Mouse (Mus musculus) adrenal gland, postnatal 0 days (tissue): ENCODE measurements around the gene Slc2a3. TPM values are rescaled to one million over a fixed set of nuclear protein-coding genes. Genes with fewer than 3 reads are reported as not detected.

ENCODE experiments used
- microRNA-seq: library from miRNA; unstranded; fragments of <30 nt; microRNA quantifications from one replicate; pipeline ENCODE4, GENCODE M21; 2016; ENCODE audit warnings: borderline replicate concordance; ENCODE audit not compliant: insufficient number of aligned reads
- polyA plus RNA-seq: library from polyadenylated mRNA; unstranded; fragments of >200 nt; fragmentation: Nextera tagmentation; extraction: Ambion mirVana; gene quantifications from 2 replicates; pipeline ENCODE4 v1.2.1, GENCODE M21; 2015

The Slc2a3 gene
- polyA plus RNA-seq: 16.5 and 31.8 TPM in 2 replicates

GRCm38 (mm10) chr6:122801301-122801800 lies at the start of gene Slc2a3:
Slc2a3 (minus strand) TSS chr6:122801640.

GRCm38 (mm10) chr6:122819306-122820070 lies 18.0 kb upstream of the Slc2a3 start, which contains the start of gene Foxj2:
Foxj2 (plus strand) TSS chr6:122819914.

GRCm38 (mm10) chr6:122707036-122707800 lies 94.2 kb downstream of the Slc2a3 start, which contains the start of gene Nanog:
Nanog (plus strand) TSS chr6:122707489.

Small RNAs within 50 kb of the gene (microRNA-seq; reads per million reads assigned to microRNA genes)
- gene Mir7231: not detected

Other genes with a start within 250 kb of the Slc2a3 start
- not detected in 2 replicates for gene Aicda, start 247.8 kb downstream of the Slc2a3 start, polyA plus RNA-seq
- gene Apobec1, start 199.2 kb downstream of the Slc2a3 start, polyA plus RNA-seq: 6.3 and 9.7 TPM in 2 replicates
- 0.69 TPM in 1 of 2 replicates, not detected in the other for gene Gdf3, start 191.6 kb downstream of the Slc2a3 start, polyA plus RNA-seq
- 0.41 and 0.44 TPM in 2 replicates for gene Dppa3, start 175.2 kb downstream of the Slc2a3 start, polyA plus RNA-seq
- gene Nanog, start 94.2 kb downstream of the Slc2a3 start, polyA plus RNA-seq: 0.08 and 0.25 TPM in 2 replicates
- 4.2 and 4.8 TPM in 2 replicates for gene Foxj2, start 18.3 kb upstream of the Slc2a3 start, polyA plus RNA-seq
- 4.9 and 5.8 TPM in 2 replicates for gene C3ar1, start 54.5 kb upstream of the Slc2a3 start, polyA plus RNA-seq
- 46.9 and 49.3 TPM in 2 replicates for gene Necap1, start 72.8 kb upstream of the Slc2a3 start, polyA plus RNA-seq
- 5.3 and 6.7 TPM in 2 replicates for gene Clec4a1, start 120.2 kb upstream of the Slc2a3 start, polyA plus RNA-seq
- gene Clec4a3, start 150.9 kb upstream of the Slc2a3 start, polyA plus RNA-seq: 5.9 and 7.1 TPM in 2 replicates
- gene Clec4a4, start 188.7 kb upstream of the Slc2a3 start, polyA plus RNA-seq: not detected in 2 replicates
- gene Clec4b1, start 248.3 kb upstream of the Slc2a3 start, polyA plus RNA-seq: 0.17 and 0.46 TPM in 2 replicates